Mouse (Mus musculus) kidney, embryonic 14.5 days (tissue): ENCODE results near the gene Vmn1r139. TPM values are rescaled to one million over a fixed set of nuclear protein-coding genes. Genes with fewer than 3 reads are reported as not detected.
"Not testable (repeated sequence)": the region's sequence is repeated elsewhere in the genome, so short reads cannot be mapped to it uniquely, and the experiment has no call there.

Source experiments
- ATAC-seq: fragments of 200-750 bp; cut with Nextera tagmentation; 2 replicates; pipeline ENCODE4 v1.8.0; 2017; ENCODE audit warnings: moderate number of reproducible peaks, mild to moderate bottlenecking, moderate TSS enrichment, moderate library complexity; ENCODE audit not compliant: low FRiP score, low TSS enrichment
- H3K27ac ChIP-seq: fragments of 300-500 bp; sonication (generic); 2 replicates; pipeline ENCODE4 v1.5.1; 2014; ENCODE audit warnings: low read depth, mild to moderate bottlenecking, low read length, moderate library complexity, mixed read lengths
- H3K27me3 ChIP-seq: fragments of 300-500 bp; sonication (generic); 2 replicates; pipeline ENCODE4 v1.6.1; 2014; ENCODE audit warnings: mild to moderate bottlenecking, low read length; ENCODE audit not compliant: control insufficient read depth, insufficient read depth
- H3K36me3 ChIP-seq: fragments of 300-500 bp; sonication (generic); 2 replicates; pipeline ENCODE4 v1.6.1; 2014; ENCODE audit warnings: low read length, mixed read lengths; ENCODE audit not compliant: control insufficient read depth, insufficient read depth
- H3K4me1 ChIP-seq: fragments of 300-500 bp; sonication (generic); 2 replicates; pipeline ENCODE4 v1.6.1; 2014; ENCODE audit warnings: low read length, mixed read lengths; ENCODE audit not compliant: control insufficient read depth, insufficient read depth
- H3K4me2 ChIP-seq: fragments of 300-500 bp; sonication (generic); replicated peaks from 2 replicates; pipeline ENCODE4 v1.6.1; 2014; ENCODE audit warnings: low read depth, mild to moderate bottlenecking, low read length
- H3K4me3 ChIP-seq: fragments of 300-500 bp; sonication (generic); 2 replicates; pipeline ENCODE4 v1.5.1; 2014; ENCODE audit warnings: mild to moderate bottlenecking, low read length
- H3K9ac ChIP-seq: fragments of 300-500 bp; sonication (generic); 2 replicates; pipeline ENCODE4 v1.6.1; 2014; ENCODE audit warnings: low read depth, mild to moderate bottlenecking, low read length, moderate library complexity
- H3K9me3 ChIP-seq: fragments of 300-500 bp; sonication (generic); 2 replicates; pipeline ENCODE4 v1.6.1; 2016; ENCODE audit warnings: low read length; ENCODE audit not compliant: control insufficient read depth
- WGBS: fragments of 180-500 bp; shearing (Covaris S2); extraction: QIAGEN DNeasy Blood & Tissue Kit; methylation state at CpG from one replicate; pipeline ENCODE4 v1.1.7; 2014; 5-methylcytosine and 5-hydroxymethylcytosine counted together
- polyA plus RNA-seq: library from polyadenylated mRNA; unstranded; fragments of >200 nt; fragmentation: Nextera tagmentation; extraction: Ambion mirVana; gene quantifications from 2 replicates; pipeline ENCODE4 v1.2.1, GENCODE M21; 2014

Vmn1r139 gene
- not detected in 2 replicates for polyA plus RNA-seq

- not testable (repeated sequence) for ATAC-seq, H3K9ac ChIP-seq, H3K4me3 ChIP-seq, H3K4me1 ChIP-seq, H3K27ac ChIP-seq, H3K36me3 ChIP-seq, H3K4me2 ChIP-seq, H3K27me3 ChIP-seq, H3K9me3 ChIP-seq
- WGBS, result no CpG with 5 or more reads among the region's 7 CpGs
Measured at GRCm38 (mm10) chr7:22068757-22069156, at the start of gene Vmn1r139. Vmn1r139 (plus strand) TSS chr7:22069057.

GRCm38 (mm10) chr7:22028797-22029196, 40.1 kb upstream of the Vmn1r139 start, which contains the start of gene Vmn1r138:
Vmn1r138 (minus strand) TSS chr7:22028897.
- not testable (repeated sequence) for H3K27ac ChIP-seq, H3K4me3 ChIP-seq, H3K27me3 ChIP-seq, H3K9ac ChIP-seq, ATAC-seq, H3K36me3 ChIP-seq, H3K4me1 ChIP-seq, H3K4me2 ChIP-seq, H3K9me3 ChIP-seq
- no CpG with 5 or more reads among the region's 2 CpGs for WGBS

GRCm38 (mm10) chr7:22056205-22056604, 12.7 kb upstream of the Vmn1r139 start, which contains the start of gene Gm6176:
Gm6176 (minus strand) TSS chr7:22056305.
- not testable (repeated sequence) for H3K4me3 ChIP-seq, H3K4me1 ChIP-seq, H3K27ac ChIP-seq, H3K27me3 ChIP-seq, H3K9me3 ChIP-seq, H3K36me3 ChIP-seq, H3K4me2 ChIP-seq, H3K9ac ChIP-seq, ATAC-seq
- WGBS, result no CpG with 5 or more reads among the region's 1 CpGs

GRCm38 (mm10) chr7:22118145-22118544, 49.3 kb downstream of the Vmn1r139 start, which contains the start of gene Gm16451:
Gm16451 (minus strand) TSS chr7:22118245.
- not testable (repeated sequence) for H3K4me2 ChIP-seq, H3K9me3 ChIP-seq, ATAC-seq, H3K27ac ChIP-seq, H3K9ac ChIP-seq, H3K36me3 ChIP-seq, H3K4me1 ChIP-seq, H3K4me3 ChIP-seq, H3K27me3 ChIP-seq
- WGBS, result no CpG with 5 or more reads among the region's 2 CpGs

GRCm38 (mm10) chr7:22134641-22135040, 65.8 kb downstream of the Vmn1r139 start, which contains the start of gene Gm10666:
Gm10666 (minus strand) TSS chr7:22134741.
- H3K4me2 ChIP-seq, H3K27me3 ChIP-seq, H3K4me3 ChIP-seq: not testable (repeated sequence)

More at GRCm38 (mm10) chr7:22134641-22135040, 65.8 kb downstream of the Vmn1r139 start, which contains the start of gene Gm10666:
- not testable (repeated sequence) for H3K9me3 ChIP-seq, H3K4me1 ChIP-seq, H3K36me3 ChIP-seq, H3K27ac ChIP-seq, H3K9ac ChIP-seq, ATAC-seq
- no CpG with 5 or more reads among the region's 5 CpGs for WGBS

Other genes with a start within 250 kb of the Vmn1r139 start
- not detected in 2 replicates for gene Vmn1r135, start 236.7 kb upstream of the Vmn1r139 start, polyA plus RNA-seq
- not detected in 2 replicates for gene Gm5725, start 224.8 kb upstream of the Vmn1r139 start, polyA plus RNA-seq
- gene Gm5891, start 147.8 kb upstream of the Vmn1r139 start, polyA plus RNA-seq, result not detected in 2 replicates
- not detected in 2 replicates for gene Vmn1r137, start 74.5 kb upstream of the Vmn1r139 start, polyA plus RNA-seq
- gene Vmn1r138, start 40.2 kb upstream of the Vmn1r139 start, polyA plus RNA-seq, result not detected in 2 replicates
- not detected in 2 replicates for gene Gm6176, start 12.8 kb upstream of the Vmn1r139 start, polyA plus RNA-seq
- not detected in 2 replicates for gene Gm16451, start 49.2 kb downstream of the Vmn1r139 start, polyA plus RNA-seq
- not detected in 2 replicates for gene Gm10666, start 65.7 kb downstream of the Vmn1r139 start, polyA plus RNA-seq
- not detected in 2 replicates for gene Vmn1r142, start 95.0 kb downstream of the Vmn1r139 start, polyA plus RNA-seq
- not detected in 2 replicates for gene Vmn1r143, start 120.3 kb downstream of the Vmn1r139 start, polyA plus RNA-seq
- gene Gm8653, start 132.2 kb downstream of the Vmn1r139 start, polyA plus RNA-seq, result not detected in 2 replicates
- not detected in 2 replicates for gene Gm8453, start 160.4 kb downstream of the Vmn1r139 start, polyA plus RNA-seq